Mouse (Mus musculus): ENCODE measurements at regions not wholly inside any gene's neighbourhood (a gene's known extent, or its start where the extent isn't known, plus 50 kb on each side); places are given as distances from the start of the nearest gene placed in this dataset.

- DNase-seq (ENCODE audit: low spot score) = no peak
Observed at GRCm38 (mm10) chrX:99548284-99549019, 77.4 kb upstream of the Pja1 start.

DNA sequence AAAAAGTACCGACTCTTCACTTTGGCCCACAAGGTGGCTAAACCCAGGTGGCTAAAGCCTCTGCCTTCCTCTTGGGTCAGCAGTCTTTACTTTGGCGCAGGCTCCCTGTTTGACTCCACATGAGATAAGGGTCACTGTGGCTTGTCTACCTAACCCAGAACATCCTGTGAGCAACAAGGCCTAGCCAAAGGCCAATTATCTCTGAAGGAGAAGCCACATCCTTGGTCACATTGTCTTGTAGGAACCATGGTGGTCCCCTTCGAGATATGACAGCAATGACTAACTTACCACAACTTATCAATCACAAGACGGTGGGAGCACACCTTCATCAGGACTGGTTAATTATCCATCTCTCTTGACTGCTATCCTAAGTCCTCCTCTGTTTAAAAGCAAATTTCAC, 73.3 kb upstream of the Pja1 start:
- DNase-seq (ENCODE audit: low spot score) = no peak

DNA sequence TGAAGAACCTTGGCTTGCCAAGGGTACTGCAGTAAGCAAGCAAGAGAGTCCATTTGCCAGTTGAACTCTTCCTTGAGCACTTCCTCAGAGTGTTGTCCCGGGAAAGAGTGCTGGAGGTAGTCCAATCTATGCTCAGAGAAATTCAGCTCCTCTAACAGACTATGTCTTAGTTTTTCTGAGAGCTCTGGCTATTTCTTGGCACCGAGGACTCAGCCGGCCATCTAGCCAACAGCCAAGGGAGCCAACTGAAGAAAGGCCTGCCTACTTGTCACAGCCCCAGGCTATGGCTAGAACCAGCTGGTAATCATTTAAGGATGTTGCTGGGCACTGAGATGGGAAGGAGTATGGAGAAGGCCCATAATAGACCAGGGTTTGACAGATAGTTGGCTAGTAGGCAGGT, 70.8 kb upstream of the Pja1 start:
- no peak for DNase-seq (ENCODE audit: low spot score)

DNA sequence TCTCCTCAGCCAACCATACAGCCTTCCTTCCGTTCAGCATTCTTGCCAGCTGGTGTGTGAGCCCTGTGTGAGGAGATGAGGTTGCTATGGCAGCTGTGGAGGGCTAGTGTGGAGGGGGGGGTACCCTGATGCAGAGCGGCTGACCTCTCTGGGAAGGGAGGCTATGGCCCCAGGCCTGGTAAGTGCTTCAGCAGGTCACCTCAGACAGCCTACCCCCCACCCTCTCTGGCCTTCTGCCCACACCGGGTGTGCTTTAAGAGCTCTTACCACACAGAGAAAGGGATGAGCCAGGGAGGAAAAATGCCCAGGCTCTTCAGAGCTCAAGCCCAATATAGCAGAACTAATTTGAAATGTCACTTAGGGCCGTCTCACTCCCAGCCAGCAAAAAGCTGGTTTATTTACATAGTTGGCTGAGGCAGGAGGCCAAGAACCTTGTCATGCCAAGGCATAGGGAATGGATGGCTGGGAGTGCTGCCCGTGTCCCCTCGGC, 69.1 kb upstream of the Pja1 start:
- no peak for DNase-seq (ENCODE audit: low spot score)

GRCm38 (mm10) chrX:99539684-99540083, 68.6 kb upstream of the Pja1 start:
- no peak for DNase-seq (ENCODE audit: low spot score)

- DNase-seq (ENCODE audit: low spot score) = no peak
Observed at GRCm38 (mm10) chrX:99537814-99538213, 66.7 kb upstream of the Pja1 start.

DNA sequence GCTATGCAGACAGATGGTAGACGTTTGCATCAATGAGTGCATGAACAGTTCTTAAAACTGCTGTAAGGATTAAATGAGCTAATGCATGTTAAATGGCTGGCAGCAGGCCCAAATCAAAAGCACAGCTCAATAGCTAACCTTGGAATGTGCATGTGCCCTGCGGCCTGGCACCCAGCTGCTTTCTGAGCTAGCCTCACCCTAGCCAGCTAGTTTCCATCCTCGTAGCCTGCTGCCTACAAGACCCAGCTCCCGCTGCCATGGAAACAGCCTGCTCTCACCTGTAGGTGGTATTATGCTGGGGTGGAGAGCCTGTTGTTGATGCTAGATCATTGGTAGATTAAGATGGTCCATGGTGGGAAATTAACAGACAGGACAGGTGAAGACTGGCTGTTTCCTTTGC, 63.8 kb upstream of the Pja1 start:
- DNase-seq (ENCODE audit: low spot score) = no peak

GRCm38 (mm10) chrX:99531154-99531553, 60.1 kb upstream of the Pja1 start:
- no peak for DNase-seq (ENCODE audit: low spot score)

DNA sequence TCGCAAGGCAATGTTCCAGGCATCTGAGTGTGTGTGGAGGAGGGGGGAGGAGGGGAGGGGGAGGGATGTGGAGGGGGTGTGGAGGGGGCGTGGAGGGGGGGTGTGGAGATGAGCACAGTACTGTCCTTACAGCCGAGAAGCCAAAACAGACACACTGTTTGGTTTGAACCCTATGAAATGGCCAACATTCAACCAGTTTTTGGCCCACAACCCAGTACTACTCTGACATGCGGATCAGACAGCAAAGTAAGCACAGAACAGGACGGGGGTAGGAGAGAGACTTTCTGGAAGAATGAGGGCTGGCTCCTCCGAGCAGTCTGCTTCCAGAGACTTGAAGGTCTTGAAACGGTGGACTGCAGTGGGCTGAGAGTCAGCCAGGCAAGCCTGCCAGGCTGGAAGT, 59.4 kb upstream of the Pja1 start:
- DNase-seq (ENCODE audit: low spot score) = peak; percentile 4

DNA sequence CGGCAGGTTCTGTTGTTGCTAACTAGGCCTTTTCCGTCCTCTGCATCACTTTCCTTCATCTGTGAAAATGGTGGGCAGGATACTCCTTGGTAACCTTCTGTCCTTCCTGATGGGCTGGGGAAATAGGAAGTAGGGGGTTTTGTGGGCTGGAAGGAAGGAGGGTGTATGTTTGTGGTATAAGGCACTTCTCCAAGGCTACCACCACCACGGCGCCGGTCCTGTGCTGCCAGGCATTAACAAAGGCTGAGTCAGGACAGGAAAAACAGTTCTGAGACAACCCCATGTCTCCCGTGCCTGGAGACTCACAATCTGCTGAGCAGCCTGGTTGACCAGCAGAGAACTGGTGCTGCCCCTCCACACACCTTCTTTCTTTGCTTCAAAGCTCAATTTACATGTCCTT, 52.2 kb upstream of the Pja1 start:
- DNase-seq (ENCODE audit: low spot score) = no peak

GRCm38 (mm10) chrX:99522830-99523229, 51.8 kb upstream of the Pja1 start:
- peak; percentile 73 for DNase-seq (ENCODE audit: low spot score)

DNA sequence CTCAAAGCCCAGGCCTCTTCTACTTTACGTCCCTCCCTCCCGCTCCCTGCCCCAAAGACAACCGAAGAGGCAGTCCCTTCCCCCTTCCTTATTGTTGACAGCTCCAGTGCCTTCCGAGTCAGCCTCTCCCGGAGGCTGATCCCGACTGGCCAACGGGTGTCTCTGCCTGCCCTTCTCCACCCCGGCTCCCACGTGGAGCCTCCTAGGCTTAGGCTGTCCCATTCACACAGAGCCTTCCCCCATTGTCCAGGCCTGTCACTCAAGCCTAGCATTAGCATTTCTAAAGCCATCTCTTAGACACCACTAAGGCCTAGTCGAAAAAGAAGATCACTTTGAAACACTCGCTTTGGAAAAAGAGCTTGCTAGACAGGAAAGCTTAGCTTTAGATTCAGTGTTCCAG, 51.2 kb upstream of the Pja1 start:
- DNase-seq (ENCODE audit: low spot score) = no peak

DNA sequence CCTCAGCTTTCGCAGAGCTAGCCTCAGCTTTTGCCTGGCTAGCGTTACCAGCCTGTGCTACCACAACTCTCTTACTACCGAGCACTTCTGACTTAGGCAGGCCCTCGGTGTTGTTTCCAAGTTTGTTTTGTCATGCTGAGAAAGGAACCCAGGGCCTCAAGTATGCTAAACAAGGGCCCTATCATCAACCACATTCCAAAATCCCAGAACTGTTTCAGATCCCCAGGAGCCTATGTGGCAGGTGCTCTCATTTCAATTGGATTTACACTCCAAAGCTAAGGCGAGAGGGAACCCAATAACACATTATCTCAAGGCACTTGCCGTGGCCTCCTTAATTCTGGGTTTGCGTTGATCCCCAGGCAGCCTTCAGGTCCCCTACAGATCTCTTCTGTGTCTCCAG, 50.8 kb upstream of the Pja1 start:
- DNase-seq (ENCODE audit: low spot score) = no peak

Measured in urinary bladder, postnatal 14 days (tissue).